Mouse (Mus musculus) intestine, embryonic 16.5 days (tissue): ENCODE results near the gene Ticrr. TPM values are rescaled to one million over a fixed set of nuclear protein-coding genes. Genes with fewer than 3 reads are reported as not detected.

ENCODE experiments used
- polyA plus RNA-seq: library from polyadenylated mRNA; unstranded; fragments of >200 nt; fragmentation: Nextera tagmentation; extraction: Ambion mirVana; gene quantifications from 2 replicates; pipeline ENCODE4 v1.2.1, GENCODE M21; 2015

Ticrr gene
- polyA plus RNA-seq, 1 experiment from 2014 or later = 4.5 TPM

Other genes starting within 250 kb of the Ticrr start
- 39.1 and 42.8 TPM in 2 replicates for gene Polg, start 193.8 kb upstream of the Ticrr start, polyA plus RNA-seq
- 0.20 and 0.23 TPM in 2 replicates for gene Rhcg, start 42.5 kb upstream of the Ticrr start, polyA plus RNA-seq
- gene Kif7, start 55.5 kb downstream of the Ticrr start, polyA plus RNA-seq = 1.2 and 1.4 TPM in 2 replicates
- not detected in 2 replicates for gene Plin1, start 72.7 kb downstream of the Ticrr start, polyA plus RNA-seq
- 12.7 and 12.8 TPM in 2 replicates for gene Pex11a, start 82.9 kb downstream of the Ticrr start, polyA plus RNA-seq
- gene Wdr93, start 83.0 kb downstream of the Ticrr start, polyA plus RNA-seq = 0.15 and 0.24 TPM in 2 replicates
- 0.28 TPM in 1 of 2 replicates, not detected in the other for gene Mesp1, start 133.6 kb downstream of the Ticrr start, polyA plus RNA-seq
- gene Mesp2, start 150.5 kb downstream of the Ticrr start, polyA plus RNA-seq = 2.6 and 3.1 TPM in 2 replicates
- gene Anpep, start 200.9 kb downstream of the Ticrr start, polyA plus RNA-seq = 248 and 311 TPM in 2 replicates